Mouse (Mus musculus) G1E-ER4 (cell line): ENCODE results near the gene Dhodh. TPM values are rescaled to one million over a fixed set of nuclear protein-coding genes. Genes with fewer than 3 reads are reported as not detected.

Experiments
- GATA1 ChIP-seq: IDR thresholded peaks from one replicate; pipeline ENCODE4 v1.8.0; 2012; ENCODE audit warnings: low read length, inconsistent platforms
- polyA plus RNA-seq: library from polyadenylated mRNA; stranded (reverse); fragments of >175 nt; gene quantifications from 2 replicates; pipeline ENCODE4 v1.2.3, GENCODE M21; 2012

Dhodh gene
- polyA plus RNA-seq, 1 experiment = 118 TPM

DNA sequence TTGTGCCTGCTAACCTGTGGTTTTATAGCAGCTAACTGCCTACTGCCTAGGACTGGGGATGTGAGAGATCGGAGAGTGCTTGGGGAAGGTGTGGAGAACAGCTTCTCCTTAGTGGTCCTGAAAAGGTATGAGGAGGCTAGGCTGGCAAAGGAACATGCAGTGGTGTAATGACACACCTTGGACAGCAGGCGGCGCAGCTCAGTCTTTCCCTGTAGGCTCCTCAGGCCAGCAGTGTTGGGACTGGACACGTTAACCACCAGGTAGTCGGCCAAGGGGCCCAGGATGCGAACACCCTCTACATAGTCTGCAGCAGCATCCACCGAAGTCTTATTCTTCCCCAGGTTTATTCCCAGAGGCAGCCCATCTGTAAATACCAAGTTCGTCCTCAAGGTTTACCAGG, 12.6 kb downstream of the Dhodh start:
- TF ChIP-seq GATA1 = no peak

GRCm38 (mm10) chr8:109593117-109593788, 15.2 kb downstream of the Dhodh start:
- TF ChIP-seq GATA1 = no peak

DNA sequence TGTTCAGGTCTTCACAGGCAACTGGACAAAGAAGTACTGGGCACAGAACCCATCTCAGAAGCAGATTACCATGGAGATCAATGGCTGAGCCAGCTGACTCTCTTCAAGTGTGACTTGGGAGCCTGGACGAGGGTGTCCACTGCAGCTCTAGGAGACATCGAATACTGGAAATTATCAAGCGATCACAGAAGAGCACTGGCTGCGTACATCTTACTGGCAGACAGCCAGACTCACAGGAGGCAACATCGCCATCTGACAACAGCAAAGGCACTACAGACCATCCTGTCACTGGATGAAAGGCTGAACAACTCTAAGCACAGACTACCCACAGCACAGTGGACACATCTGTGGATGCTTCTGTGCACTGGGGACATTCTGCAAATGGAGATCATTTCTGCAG, 16.3 kb downstream of the Dhodh start:
- no peak for TF ChIP-seq GATA1

- no peak for TF ChIP-seq GATA1
Measured at GRCm38 (mm10) chr8:109591367-109591766, 17.1 kb downstream of the Dhodh start.

DNA sequence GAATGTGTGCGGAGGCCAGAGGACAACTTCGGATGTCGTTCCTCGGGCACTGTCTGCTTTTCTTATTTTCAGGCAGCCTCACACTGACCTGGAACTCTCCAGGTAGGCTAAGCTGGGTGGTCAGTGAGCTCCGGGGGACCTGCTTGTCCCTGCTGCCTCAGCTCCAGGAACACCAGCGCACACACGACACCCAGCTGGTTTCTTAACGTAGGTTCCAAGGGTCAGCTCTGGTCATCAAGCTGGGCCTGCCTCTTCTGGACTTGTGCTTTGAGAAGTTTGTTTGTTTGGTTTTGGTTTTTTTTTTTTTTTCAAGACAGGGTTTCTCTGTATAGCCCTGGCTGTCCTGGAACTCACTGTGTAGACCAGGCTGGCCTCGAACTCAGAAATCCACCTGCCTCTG, 17.6 kb downstream of the Dhodh start:
- no peak for TF ChIP-seq GATA1

DNA sequence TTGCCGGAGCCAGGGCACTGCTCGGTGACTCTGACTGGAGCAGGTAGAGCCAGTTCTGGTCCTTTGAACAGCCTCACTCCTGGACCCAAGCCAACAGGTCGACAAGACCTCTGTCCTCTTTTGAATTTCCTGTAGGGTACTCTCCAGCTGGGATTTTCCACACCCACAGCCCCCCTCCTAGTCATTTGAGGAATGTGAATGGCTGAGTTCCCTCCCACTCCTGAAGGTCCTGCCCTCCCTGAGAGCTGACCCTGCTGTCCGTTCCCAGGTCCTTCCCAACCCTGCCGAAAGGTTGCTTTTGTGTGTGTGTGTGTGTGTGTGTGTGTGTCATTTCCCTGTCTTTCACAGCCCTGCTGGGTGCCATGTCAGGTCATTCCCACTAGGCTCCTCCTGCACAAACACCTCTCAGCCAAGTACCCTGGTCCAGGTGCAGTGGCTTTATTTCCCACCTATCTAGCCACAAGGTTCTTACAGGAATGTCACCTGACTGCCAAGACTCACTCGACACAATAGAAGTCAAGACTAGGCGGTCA, 21.4 kb downstream of the Dhodh start:
- TF ChIP-seq GATA1 = no peak

GRCm38 (mm10) chr8:109585652-109586051, 22.8 kb downstream of the Dhodh start:
- TF ChIP-seq GATA1 = no peak

- no peak for TF ChIP-seq GATA1
Measured at GRCm38 (mm10) chr8:109584830-109585229, 23.6 kb downstream of the Dhodh start.

GRCm38 (mm10) chr8:109584293-109584692, 24.2 kb downstream of the Dhodh start:
- no peak for TF ChIP-seq GATA1

DNA sequence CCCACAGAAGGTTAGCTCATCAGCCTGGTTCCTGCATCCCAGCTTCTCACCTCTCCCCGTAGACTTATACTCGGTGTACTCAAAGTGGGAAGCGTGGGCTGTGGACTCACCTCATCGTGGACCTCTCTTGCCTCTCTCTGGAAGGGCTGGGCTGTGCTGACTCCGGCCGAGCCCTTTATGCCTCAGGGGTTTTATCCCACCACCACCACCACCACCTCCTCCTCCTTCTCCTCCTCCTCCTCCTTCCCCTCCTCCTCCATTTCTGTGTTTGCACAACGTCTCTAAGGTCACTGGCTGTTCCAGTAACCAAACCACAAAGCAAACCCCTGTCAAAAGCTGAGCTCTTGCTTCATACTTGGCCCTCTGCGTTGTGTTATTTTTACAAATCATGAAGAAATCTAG, 29.6 kb downstream of the Dhodh start, which contains the start of gene Hp:
Hp (minus strand) TSS at position 273 of the 402 bp plus-strand sequence.
- TF ChIP-seq GATA1 = no peak

DNA sequence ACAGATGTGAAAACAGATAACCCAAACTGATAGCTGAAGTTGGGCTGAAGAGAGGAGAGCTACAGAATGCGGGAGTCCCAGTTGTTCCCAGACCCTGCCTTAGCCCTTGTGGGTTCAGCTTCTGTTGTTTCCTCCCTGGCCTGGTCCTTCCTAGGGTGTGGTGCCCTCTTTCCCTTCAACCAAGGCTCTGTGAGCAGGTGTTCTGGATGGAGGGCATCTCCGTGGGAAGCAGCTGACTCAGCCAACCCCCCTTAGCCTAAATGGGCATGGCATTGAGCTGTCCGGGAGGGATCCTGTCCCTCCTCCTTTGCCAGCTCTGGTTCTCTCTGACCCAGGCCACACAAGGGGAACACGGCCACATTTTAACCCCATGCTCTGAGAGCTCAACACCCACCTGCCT, 32.2 kb downstream of the Dhodh start:
- TF ChIP-seq GATA1 = no peak

- TF ChIP-seq GATA1 = no peak
Measured at GRCm38 (mm10) chr8:109571139-109571538, 37.3 kb downstream of the Dhodh start.

- no peak for TF ChIP-seq GATA1
Measured at GRCm38 (mm10) chr8:109565498-109566333, 42.8 kb downstream of the Dhodh start, which contains the start of the genes Dhx38 and Txnl4b. Gene Dhx38, minus strand, starts transcription at chr8:109565861. Gene Txnl4b, plus strand, starts transcription at chr8:109565892.

DNA sequence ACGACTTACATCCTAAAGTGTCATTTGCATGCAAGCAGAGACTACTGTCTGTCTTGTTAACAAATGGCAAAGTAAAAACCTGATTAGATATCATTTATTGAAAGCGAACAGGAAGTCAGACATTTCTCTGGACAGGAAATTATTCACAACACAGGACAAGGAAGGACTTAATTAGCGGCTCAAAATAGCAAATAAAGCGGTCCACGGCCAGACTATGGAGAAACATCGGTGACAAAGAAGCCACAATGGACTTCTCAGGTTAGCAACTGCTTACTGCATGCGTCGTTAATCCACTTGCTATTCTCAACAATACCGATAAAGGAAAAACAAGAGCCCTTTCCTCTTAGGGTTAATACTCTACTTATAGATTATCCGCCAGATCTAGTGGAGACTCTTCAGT, 43.7 kb downstream of the Dhodh start:
- TF ChIP-seq GATA1 = no peak

DNA sequence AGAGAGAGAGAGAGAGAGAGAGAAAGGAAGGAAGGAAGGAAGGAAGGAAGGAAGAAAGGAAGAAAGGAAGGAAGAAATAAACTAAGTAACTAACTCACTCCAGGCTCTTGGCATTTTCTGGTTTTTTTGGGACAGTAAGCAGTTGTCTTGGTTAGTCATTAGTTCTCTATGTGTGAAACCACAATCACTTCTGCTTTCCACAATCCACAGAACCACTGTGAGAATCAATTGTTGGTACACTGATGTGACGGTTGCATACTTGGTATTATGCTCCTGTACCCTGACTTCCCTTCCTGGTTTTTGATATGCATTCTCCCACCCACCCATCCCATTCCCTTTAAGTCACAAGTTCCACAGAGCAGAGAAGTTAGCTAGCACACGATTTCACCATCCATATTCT, 44.6 kb downstream of the Dhodh start:
- no peak for TF ChIP-seq GATA1

DNA sequence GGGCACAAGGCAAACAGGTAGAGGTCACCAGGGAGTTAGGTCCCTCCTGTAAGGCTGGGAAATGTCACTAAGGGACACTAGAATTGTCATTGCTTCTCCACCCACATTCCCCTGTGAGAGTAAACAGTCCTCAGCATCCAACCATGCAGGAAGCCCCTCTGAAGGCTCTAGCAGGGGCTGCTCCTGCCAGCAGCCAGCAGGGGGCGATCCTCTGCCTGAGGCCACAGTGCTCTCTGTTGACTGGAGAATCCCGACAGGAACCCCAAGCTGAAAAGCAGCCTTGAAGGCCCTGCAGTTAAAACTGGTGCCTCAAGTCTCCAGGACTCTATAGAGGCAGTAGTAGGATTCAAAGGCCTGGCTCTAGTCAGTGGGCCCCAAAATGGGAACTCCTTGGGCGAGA, 56.8 kb downstream of the Dhodh start:
- TF ChIP-seq GATA1 = no peak

DNA sequence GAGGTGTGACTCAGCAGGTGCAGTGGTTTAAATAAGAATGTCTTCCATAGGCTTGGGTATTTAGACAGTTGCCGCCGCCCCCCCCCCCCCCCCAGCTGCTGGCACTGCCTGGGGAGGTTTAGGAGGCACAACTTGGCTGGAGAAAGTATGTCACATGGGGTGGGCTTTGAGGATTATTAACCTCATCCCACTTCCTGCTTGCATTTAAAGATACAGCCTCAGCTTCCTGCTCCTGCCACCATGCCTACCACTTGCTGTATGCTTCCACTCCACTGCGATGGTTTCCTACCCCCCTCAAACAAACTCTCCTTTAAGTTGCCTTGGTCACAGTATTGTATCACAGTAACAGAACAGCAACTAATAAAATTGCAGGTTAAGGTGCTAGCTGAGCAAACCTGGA, 64.4 kb downstream of the Dhodh start:
- no peak for TF ChIP-seq GATA1
